Mouse (Mus musculus) cerebellum, adult 11-12 months (tissue): ENCODE results near the gene S100pbp.

Source experiments
- DNase-seq: peaks from one replicate; pipeline ENCODE4 v3.0.0; 2022

S100pbp gene

DNA sequence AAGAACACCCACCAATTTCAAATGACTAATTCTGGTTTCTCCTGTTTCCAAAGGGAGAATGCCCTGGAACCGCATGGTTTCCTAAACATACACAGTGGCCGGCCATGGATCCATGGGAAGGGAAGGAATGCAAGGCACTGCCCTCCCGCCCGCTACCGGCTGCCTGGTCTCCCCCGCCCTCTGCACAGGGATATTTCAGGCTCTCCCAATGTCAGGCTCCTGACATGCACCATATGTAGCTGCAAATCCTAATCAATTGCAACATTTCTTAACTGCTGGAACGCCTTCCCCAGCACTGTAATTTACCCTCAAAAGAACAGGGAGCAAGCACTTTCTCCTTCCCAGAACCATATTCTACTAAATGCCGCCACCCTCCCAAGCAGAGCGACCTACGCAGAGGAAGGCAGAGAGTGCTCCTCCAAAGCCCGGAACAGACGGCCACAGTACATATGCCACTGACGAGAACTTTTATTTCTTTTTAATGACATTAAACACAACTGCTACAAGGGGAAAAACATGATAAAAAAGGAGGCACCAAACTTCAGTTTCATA, 41.9 kb downstream of the S100pbp start:
- no peak for DNase-seq

GRCm38 (mm10) chr4:129146392-129146791, 43.1 kb downstream of the S100pbp start:
- DNase-seq, result no peak

- DNase-seq, result no peak
These were observed 43.6 kb downstream of the S100pbp start for GRCm38 (mm10) chr4:129145943-129146342.

DNA sequence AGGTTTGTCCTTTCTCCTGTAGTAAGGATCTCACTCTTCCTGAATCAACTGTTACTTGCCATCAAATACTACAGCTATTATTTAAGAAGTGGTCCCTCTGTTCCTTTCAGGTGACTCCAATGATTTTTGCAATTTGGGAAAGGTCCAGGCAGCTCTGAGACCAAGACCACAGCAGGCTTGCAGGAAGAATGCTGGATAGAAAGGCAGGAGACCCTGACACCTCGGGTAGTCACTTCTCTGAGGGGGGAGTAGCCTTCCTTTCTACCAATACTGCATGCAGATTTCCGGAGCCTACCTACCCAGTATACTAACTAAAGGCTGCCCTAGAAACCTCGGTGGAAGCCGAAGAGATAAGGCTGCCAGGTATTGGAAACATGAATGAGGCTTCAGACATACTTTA, 44.1 kb downstream of the S100pbp start:
- no peak for DNase-seq

DNA sequence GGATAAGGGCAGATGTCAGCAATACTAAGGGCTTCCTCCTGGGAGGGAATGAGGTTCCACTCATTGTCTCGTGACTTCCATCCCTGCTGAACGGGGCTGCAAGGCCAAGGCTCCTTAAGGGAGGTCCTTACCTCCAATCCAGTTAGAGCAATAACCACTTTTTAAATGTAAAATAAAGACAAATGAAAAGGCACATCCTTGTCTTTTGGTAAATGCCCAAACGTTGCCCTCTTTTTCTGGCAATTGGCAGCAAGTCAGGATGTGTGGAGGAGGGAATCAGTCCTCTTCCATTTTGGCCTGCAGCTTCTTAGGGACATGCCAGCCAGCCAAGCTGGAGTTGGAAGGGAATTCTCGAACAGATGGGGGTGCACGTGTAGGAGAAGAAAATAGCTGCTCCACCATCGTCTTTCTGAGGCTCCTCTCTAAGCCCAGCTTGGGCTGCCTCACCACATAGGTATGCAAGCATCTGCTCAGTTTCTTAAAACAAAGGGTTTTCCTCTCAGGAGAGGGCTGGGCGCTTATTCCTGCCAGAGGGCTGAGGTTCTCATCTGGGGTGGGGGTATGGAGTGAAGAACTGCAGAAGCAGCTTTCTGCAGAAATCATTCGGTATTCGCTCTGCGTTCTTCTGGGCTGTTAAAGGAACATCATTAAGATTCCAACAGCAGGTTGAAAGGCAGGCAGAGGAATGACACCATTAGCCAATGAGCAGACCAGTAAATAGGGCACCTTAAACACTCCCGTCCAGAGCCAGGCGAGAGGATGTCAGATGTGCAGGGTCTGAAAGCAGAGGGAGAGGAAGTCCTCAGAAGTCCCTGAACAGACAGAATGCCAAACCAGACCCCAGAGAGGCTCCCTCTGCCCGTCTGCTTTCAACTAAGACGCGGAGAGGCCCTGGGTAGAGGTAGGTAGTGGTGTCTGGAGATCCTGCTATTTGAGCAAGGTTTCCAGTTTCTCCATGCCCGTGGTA, 44.8 kb downstream of the S100pbp start:
- DNase-seq, result peak; percentile 93

DNA sequence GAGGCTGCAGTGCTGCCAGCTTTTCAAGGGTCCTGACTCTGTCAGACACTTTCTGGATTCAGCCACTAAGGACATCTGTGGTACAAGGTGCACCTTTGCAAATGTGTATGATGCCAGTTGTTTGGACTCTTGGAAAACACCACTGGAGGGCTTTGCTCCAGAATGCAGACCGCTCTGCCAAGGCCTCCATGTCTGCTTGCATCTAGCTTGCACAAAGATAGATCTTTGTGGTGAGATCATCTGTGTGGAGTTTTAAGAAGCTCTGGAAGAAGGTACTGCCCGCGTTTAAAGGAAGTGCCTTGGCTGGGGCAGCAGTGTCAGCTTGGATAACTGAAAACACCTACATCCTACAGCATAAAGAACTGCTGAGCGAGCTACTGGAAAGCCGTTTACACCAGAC, 46.0 kb downstream of the S100pbp start:
- no peak for DNase-seq

DNA sequence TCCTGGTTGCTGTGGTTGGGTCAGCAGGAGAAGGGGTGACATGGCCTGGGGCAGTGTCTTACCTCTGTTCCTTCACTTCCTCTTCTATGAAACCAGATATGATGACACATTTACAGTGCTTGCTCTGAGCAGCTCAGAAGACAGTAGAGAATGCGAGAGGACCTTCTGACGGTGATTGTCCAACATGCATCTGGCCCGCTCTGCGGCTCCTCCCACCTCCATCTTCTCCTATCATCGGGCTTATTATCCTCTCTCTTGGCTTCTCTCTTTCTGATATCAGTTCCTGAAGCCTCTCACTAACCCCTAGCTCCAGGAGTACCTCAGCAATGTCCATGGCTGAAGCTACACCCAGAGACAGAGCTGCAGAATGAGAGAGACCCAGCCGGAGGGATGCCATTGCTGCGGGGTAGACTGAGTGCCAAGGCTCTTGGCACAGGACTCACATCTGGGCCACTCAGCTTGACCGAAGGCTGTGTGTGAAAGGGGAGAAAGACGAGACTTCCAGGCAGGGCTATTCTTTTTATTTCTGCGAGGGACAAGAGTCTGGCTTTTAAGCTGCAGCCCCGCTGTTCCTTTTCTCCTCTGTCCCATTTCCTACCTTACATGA, 47.0 kb downstream of the S100pbp start:
- DNase-seq, result no peak

- DNase-seq, result no peak
These were observed 47.7 kb downstream of the S100pbp start for GRCm38 (mm10) chr4:129141560-129142438.

DNA sequence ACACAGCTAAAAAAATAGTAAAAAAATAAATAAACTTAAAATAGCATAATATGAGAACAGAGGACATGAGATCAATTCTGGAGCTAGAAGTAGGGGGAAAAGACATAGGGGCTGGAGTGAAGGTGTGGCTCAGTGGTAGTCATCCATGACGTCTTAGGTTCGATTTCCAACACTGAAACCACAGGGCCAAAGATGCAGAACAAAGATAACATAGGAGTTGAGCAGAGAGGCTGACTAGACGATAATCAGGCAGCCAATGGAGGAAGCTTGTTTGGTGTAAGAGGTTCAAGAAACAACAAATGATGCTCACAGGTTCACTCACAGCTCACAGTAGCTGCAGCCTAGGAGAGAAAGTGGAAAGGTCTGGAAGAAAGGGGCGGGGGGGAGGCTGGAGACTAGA, 48.7 kb downstream of the S100pbp start:
- no peak for DNase-seq

- no peak for DNase-seq
These were observed 49.9 kb downstream of the S100pbp start for GRCm38 (mm10) chr4:129139642-129140041.

DNA sequence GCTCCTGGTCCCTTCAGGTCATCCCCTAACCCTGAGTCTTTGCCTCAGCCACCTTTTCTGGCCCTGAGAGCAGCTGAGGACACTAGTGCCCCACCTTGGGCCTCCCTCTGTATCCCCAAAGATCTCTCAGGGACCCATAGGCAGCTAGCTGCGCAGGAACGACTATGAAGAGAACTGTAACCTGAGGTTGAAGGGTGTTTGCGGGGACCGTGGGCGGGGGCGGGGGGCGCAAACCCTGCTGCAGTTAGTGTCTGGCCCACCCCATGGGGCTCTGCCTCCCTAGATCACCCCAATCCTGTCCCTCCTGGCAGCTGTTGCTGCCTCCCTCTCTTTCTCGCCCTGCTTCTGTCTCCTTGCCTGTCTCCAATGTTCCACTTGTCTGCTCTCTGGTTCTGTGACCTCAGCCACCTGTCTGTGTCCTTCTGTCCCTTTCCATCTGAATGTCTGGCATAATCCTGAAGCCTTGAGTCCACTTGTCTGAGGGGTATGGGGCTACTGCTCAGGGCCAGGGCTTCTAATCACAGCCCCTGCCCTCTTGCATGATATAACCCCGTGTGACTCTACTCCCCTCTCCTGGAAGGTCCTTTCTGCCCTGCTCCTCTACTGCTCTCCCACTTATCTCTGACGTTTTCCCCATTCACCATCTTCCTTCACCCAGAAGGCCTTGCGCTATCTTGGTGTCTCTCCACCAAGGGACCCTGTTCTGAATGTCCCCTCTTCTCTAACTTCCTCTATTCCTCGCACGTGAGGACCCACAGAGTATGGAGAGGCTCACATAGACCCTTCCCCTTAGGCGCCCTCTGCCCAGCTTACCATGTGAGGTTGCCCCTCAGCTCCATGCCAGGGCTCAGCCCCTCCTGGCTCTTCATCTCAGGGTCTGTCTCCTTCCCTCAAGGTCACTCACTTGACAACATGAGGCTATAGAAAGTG, 51.9 kb downstream of the S100pbp start:
- DNase-seq, result peak; percentile 55

- peak; percentile 77 for DNase-seq
These were observed 52.7 kb downstream of the S100pbp start, which contains the start of gene Fndc5 for GRCm38 (mm10) chr4:129136579-129137391. Gene Fndc5, plus strand, starts transcription at chr4:129136999.

DNA sequence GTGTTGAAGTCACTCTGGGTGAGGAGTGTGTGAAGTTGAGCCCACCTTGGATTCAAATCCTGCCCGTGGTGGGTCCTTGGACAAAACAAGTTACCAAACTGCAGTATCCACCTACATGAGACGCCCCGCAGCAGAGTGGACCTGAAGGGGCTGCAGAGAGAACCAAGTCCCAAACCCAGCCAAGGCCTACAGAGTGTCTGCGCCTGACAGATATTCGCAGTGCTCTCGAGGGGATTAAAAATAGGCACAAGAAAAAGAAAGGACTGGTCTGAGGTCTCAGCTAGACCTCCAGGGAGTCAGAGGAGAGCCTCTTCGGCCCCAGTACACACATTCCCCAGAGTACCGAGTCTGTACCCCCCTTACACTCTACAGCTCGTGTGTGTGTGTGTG, 53.3 kb downstream of the S100pbp start:
- DNase-seq, result no peak

DNA sequence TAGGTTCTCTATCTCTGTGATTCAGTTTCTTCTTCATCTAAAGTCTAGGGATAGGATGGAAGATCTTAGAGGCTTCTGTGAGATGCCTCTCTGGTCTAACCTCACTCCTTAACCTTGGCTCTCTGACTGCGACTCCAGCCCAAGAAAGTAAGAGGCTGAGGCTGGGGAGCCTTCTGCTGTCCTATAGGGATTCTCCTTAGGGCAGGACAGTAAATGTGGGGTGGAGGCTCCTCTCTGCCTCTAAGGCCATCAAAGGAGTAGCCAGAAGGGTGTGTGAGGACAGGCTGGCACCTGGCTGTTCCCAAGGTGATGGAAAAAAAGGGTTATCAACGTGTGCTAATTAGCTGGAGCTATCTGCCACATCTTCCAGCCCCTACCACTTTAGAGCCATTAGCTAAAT, 53.9 kb downstream of the S100pbp start:
- DNase-seq, result peak; percentile 39

DNA sequence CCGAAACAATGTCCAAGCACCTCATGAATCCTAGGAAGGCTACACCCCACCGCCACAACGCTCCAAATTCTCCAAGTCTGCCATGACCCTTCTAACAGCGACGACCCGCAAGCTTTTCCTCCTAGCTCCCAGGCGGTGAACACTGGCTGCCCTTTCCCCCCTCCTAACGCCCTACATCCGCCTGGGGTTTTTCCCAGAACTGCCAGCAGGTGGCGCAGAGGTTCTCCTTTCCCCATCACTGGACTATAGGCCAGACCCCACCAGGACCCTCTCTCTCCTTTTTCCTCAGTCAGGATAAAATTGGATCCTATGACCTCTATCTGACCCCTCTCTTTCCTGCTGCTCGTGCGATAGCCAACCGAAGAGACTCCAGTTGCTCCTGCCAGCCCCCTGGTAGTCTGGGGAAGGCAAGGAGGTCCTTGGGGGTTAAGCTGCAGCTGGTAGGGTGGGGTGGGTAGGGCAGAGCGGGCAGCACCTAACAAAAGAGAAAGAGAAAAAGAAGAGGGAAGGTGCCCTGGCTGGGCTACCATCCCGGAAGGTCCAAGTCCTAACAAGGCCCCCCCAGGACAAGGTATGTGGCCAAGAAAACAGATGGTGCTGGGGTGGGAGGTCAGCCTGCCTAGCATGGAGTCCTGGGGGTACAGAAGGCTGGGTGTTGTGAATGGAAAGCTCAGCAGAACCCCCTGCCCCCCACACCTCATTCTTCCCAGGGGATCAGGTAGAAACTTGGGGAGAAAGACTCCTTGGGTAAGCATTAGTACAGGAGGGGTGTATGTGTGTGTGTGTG, 54.5 kb downstream of the S100pbp start:
- peak; percentile 84 for DNase-seq

GRCm38 (mm10) chr4:129130755-129131303, 58.7 kb downstream of the S100pbp start:
- peak; percentile 33 for DNase-seq

- DNase-seq, result peak; percentile 54
These were observed 59.4 kb downstream of the S100pbp start for GRCm38 (mm10) chr4:129130149-129130548.

- DNase-seq, result no peak
These were observed 60.1 kb downstream of the S100pbp start for GRCm38 (mm10) chr4:129129387-129129786.

DNA sequence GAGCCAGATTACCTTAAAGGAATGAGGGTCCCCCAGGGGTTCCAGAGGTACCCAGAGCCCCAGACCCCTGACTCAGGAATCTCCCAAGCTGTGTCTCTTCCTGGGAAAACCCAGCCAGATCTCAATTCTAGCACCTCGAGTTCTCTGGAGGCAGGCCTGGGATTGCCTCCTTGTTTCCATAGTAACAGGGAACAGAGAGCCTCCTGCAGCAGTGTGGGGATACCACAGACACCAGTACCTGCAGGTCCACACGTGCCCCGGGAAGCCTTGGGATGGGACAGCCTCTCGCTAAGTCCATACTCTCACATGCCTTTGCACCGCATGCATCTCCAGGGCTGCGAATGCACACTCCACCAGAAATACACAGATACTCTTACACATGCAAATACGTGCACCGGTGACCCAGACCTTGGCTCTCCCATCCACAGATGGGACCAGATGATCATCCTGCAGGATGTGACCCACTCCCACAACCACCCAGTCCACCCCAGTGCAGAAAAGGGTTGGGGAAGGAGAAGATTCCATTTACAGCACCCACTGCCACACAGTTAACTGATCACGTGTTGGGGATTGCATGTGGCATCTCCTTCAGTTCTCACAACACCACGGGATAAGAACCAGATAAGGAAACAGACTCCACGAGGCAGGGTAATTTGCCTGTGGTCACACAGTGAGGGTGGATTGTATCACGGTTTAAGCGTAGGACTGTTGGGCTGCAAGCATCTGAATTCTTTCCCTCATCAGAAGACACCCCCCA, 60.8 kb downstream of the S100pbp start:
- DNase-seq, result no peak
